Mouse (Mus musculus) heart, postnatal 14 days (tissue): ENCODE measurements around the gene Tmem132a. TPM values are rescaled to one million over a fixed set of nuclear protein-coding genes. Genes with fewer than 3 reads are reported as not detected.
A peak's percentile ranks its signal among the peaks of the same experiment; 100 is the strongest.

Experiments used
- DNase-seq, 2 experiments: peaks; one replicate each; pipeline ENCODE4 v3.0.0; 2021 to 2022
- intact Hi-C: fragments of 180-260 bp; cut with DNase I; formaldehyde crosslinking; loops from one replicate; pipeline ENCODE4 v1.15.1; 2025
- total RNA-seq, 2 experiments: library from RNA; stranded (reverse); gene quantifications; 2 replicates each; pipeline ENCODE4 v1.2.3; 2021

Gene Tmem132a
- total RNA-seq, 2 experiments from 2014 or later: 18.6 to 23.6 TPM

DNA sequence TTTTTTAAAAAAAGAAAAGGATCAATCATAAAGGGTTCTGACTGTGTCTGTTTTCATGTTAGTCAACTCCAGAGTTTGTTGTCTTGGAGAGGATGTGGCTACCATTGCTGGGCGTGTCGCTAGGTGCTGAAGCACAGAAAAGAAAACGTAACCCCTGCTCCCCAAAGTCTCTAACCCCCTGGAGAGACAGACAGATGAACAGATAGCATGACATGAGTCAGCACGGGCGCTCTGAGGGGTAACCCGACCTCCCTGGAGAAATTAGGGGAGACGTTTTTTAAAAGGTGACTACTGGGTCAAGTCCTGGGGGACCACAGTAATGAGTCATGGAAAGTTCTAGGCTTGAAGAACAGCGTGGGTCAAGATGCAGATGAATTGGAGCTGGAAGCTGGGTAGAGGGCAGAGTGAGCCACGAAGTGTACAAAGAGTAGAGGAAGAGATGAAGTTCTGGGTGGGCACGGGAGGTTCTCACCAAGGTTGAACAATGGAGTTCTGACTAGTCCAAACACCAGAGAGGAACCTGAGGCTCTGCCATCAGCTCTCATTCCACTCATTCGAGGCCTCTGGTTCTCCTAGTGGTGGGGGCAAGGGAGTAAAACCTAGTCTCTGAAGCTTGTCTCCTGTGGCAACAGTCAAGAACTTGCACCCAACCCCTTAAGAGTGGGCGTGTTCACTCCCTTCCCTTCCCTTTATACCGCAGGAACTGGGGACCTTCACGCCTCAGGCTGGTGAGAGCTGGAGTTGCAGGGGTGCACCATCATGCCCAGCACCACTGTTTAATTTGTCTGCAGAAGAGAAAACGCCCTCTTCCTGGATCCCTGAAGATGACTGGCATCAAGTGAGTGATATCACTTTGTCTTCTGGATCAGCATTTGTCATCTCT lies 30.5 kb downstream of the Tmem132a start, which contains the start of gene Slc15a3:
Slc15a3 (plus strand) TSS at position 718 of the 883 bp plus-strand sequence.
- DNase-seq: no peak
- intact Hi-C loops: no loop called here

- DNase-seq: no peak
- intact Hi-C loops: no loop called here
Measured at GRCm38 (mm10) chr19:10835671-10836070, 34.1 kb downstream of the Tmem132a start.

DNA sequence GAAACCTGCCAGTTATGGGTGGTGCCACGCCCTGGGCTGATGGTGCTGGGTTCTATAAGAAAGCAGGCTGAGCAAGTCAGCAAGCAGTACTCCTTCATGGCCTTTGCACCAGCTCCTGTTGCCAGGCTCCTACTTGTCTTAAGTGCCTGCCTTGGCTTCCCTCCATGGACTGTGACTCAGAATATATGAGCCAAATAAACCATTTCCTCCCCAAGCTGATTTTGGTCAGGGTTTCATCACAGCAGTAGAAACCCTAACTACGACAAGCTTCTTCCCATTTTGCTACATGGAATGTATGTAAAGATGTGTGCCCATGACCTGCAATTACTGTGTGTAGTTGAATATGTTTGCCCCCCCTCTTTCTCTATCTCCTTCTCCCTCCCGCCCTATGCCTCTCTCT lies 36.1 kb downstream of the Tmem132a start:
- intact Hi-C loops: no loop called here
- DNase-seq: no peak

- DNase-seq: no peak
- intact Hi-C loops: no loop called here
Measured at GRCm38 (mm10) chr19:10832030-10832429, 37.7 kb downstream of the Tmem132a start.

- DNase-seq: peak; percentile 65 to 85
- intact Hi-C loops: loop anchor here (2.0 kb wide), 1 partner anchor 117 kb away; no protein-coding TSS in a partner anchor
Measured at GRCm38 (mm10) chr19:10831424-10831823, 38.3 kb downstream of the Tmem132a start.

- DNase-seq: no peak
- intact Hi-C loops: loop anchor here (2.0 kb wide), 1 partner anchor 115 kb away; no protein-coding TSS in a partner anchor
Measured at GRCm38 (mm10) chr19:10829436-10830175, 40.1 kb downstream of the Tmem132a start, which contains the start of gene Cd6. Cd6 (minus strand) TSS chr19:10830058.

DNA sequence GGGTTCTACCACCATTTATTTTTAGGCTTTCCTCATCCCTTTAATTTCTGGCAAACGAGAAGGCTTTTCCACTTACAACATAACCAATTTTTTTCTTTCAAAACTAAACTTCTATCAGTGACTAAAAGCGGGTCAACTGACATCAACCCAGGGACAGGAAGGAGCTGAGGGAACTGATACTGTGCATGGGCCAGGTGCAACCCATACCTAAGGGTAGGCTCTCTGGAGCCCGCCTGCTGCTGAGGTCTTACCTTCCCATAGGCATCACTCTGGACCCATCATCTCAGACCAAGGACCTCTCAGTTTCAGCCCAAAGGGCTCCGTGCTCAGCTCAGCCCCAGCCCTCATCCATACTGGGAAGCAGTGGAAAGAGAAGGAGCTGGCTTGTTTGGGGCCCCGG lies 41.4 kb downstream of the Tmem132a start:
- intact Hi-C loops: no loop called here
- no peak for DNase-seq

DNA sequence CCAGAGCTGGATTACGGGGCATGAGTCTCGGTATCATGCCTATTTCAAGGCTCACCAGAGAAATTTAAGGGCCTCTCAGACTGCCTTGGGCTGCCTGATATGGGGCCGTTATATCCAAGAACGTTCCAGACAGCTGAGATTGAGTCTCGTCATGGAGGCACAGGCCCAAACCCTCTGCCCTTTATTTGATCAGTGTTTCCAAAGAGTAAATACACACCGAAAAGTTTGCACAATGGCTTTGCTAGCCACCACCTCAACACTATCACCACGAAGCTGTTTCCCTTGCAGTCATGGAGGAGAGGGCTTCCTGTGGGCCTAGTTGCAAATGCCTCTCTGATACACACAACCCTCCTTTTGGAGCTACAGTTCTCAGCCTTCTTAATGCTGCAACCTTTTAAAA lies 45.7 kb downstream of the Tmem132a start:
- no peak for DNase-seq
- intact Hi-C loops: no loop called here

- DNase-seq: no peak
- intact Hi-C loops: no loop called here
Measured at GRCm38 (mm10) chr19:10822534-10822933, 47.2 kb downstream of the Tmem132a start.

DNA sequence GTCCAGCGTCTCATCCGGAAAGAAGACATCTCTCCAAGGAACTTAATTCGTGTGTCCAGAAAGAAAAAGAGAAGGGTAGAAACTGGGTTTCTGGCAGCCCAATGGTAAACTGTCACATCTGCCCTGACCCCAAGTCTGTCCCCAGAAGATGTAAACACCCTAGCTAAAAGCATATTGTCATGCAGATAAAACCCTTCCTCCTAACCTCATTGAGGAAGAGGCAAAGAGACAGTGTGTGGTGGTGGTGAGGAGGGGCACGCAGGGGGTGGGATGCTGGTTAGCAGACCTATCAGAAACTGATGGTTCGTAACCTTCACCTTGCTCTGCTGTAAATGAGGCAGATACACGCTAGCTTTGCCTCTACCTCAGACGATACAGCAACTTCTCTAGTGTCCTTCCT lies 48.4 kb downstream of the Tmem132a start:
- DNase-seq: no peak
- intact Hi-C loops: no loop called here

DNA sequence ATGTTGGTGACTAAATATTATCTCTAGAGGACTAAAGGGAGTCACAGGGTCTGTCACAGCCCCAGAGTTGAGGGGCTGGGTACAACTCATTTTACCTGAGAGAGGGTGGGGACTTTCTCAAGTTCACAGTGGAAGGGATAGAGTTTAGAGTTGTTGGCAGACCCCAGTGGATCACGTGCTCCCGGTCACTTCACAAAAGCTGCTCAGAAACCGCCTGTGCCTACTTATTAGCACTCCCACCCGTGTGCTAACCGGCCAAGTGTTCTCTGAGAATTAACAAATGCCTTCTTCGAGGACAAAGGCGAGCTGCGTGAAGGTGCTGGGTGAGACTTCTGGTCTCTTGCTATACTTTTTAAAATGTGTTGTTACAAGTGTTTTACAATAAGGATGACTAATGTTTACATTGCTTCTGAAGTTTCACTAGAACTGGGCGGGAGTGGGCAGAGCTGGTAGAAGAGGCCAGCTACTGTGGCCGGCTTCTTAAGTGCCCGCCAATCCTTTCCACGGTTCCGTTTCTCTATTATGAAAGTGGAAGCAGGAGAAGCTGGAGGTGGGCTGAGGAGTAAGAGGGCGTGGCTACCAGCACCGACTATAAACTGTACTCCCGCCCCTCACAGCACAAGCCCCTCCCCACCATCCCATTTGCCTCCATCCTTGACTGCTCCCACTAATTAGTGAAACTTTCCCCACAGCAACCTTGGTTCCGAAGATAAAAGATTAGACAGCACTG lies 51.4 kb downstream of the Tmem132a start:
- intact Hi-C loops: no loop called here
- DNase-seq: no peak

- intact Hi-C loops: no loop called here
- no peak for DNase-seq
Measured at GRCm38 (mm10) chr19:10816462-10816861, 53.3 kb downstream of the Tmem132a start.

- intact Hi-C loops: no loop called here
- no peak for DNase-seq
Measured at GRCm38 (mm10) chr19:10815871-10816270, 53.9 kb downstream of the Tmem132a start.

DNA sequence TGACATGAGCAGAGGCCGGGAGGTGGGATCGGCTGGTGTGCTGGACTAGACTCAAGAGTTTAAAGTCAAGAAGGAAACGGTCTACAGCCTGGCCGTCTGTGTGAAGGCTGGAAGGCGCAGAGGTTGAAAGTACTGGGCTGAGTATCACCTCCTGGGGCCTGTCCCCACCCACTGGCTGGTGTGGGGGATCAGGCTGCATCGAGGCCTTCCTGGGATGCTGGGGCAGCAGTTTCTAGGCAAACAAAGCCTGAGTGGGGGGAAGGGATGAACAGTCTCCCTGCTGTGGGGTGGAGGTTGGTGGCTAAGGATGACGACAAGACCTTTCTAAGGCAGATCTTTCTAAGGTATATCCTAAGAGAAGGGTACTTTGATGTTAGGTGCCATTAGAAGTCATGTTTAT lies 55.8 kb downstream of the Tmem132a start:
- intact Hi-C loops: no loop called here
- no peak for DNase-seq

- intact Hi-C loops: no loop called here
- no peak for DNase-seq
Measured at GRCm38 (mm10) chr19:10813039-10813438, 56.7 kb downstream of the Tmem132a start.

GRCm38 (mm10) chr19:10811471-10811870 lies 58.3 kb downstream of the Tmem132a start:
- no peak for DNase-seq
- intact Hi-C loops: no loop called here

- intact Hi-C loops: no loop called here
Measured at GRCm38 (mm10) chr19:10810176-10810492, 59.6 kb downstream of the Tmem132a start.

DNA sequence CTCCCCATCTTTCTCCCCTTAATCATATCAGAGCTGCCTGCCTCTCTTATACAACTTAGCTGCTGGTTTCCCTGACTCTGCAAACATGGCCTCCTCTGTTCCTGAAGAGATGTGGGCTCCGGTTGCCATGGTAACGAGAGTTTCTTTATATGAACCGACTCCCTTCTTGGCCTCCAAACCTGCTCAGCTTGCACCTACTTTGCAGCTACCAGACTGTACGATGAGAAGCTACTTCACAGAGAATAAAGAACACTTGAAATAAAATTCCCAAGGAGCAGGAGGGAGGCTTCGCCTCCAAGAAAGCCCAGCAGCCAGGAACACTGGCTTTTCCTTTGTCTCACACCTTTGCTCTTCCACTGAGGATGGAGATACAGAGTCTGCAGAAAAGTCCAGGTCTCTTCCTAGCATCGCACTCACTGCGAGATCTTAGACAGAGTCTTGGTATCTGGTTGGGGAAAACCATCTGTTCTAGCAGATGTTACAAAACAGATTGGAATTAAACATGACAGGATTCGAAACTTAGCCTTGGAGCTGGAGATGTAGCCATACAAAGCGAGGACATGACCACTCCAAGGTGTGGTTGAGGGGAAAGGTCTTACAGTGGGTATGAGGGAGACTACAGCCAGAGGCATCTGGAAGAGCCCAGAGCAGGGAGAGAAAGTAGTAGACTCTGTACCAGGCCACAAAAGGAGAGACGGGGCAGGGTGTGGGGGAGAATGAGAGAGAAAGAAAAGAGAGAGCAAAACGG lies 60.1 kb downstream of the Tmem132a start:
- intact Hi-C loops: no loop called here
- DNase-seq: no peak

More at GRCm38 (mm10) chr19:10810176-10810492, 59.6 kb downstream of the Tmem132a start:
- no peak for DNase-seq

- DNase-seq: no peak
- intact Hi-C loops: no loop called here
Measured at GRCm38 (mm10) chr19:10808524-10809233, 61.1 kb downstream of the Tmem132a start.
